Mouse (Mus musculus) hindbrain, postnatal 0 days (tissue): ENCODE measurements around the gene Cmtm4. TPM values are rescaled to one million over a fixed set of nuclear protein-coding genes. Genes with fewer than 3 reads are reported as not detected.
A peak's percentile ranks its signal among the peaks of the same experiment; 100 is the strongest.

Experiments used
- ATAC-seq: fragments of 200-750 bp; cut with Nextera tagmentation; 2 replicates; pipeline ENCODE4 v1.8.0; 2017; ENCODE audit warnings: mild to moderate bottlenecking, moderate TSS enrichment, moderate library complexity
- DNase-seq: peaks from one replicate; pipeline ENCODE4 v3.0.0-alpha.2; 2015; ENCODE audit warnings: low spot score
- H3K27ac ChIP-seq: fragments of 300-500 bp; sonication (generic); 2 replicates; pipeline ENCODE4 v1.5.1; 2014; ENCODE audit warnings: mild to moderate bottlenecking
- H3K27me3 ChIP-seq: fragments of 300-500 bp; sonication (generic); 2 replicates; pipeline ENCODE4 v1.6.1; 2014; ENCODE audit warnings: low read length, mixed read lengths; ENCODE audit not compliant: insufficient read depth
- H3K36me3 ChIP-seq: fragments of 300-500 bp; sonication (generic); 2 replicates; pipeline ENCODE4 v1.6.1; 2014; ENCODE audit warnings: low read length, mixed read lengths; ENCODE audit not compliant: insufficient read depth
- H3K4me1 ChIP-seq: fragments of 300-500 bp; sonication (generic); 2 replicates; pipeline ENCODE4 v1.6.1; 2014; ENCODE audit warnings: antibody characterized with exemption, low read length, mixed read lengths; ENCODE audit not compliant: insufficient read depth
- H3K4me2 ChIP-seq: fragments of 300-500 bp; sonication (generic); 2 replicates; pipeline ENCODE4 v1.6.1; 2014; ENCODE audit warnings: low read depth, mild to moderate bottlenecking, low read length, moderate library complexity, mixed read lengths
- H3K4me3 ChIP-seq: fragments of 300-500 bp; sonication (generic); 2 replicates; pipeline ENCODE4 v1.5.1; 2014; ENCODE audit warnings: low read length
- H3K9ac ChIP-seq: fragments of 300-500 bp; sonication (generic); replicated peaks from 2 replicates; pipeline ENCODE4 v1.6.1; 2014; ENCODE audit warnings: mild to moderate bottlenecking, low read length, moderate library complexity, mixed read lengths
- H3K9me3 ChIP-seq: fragments of 300-500 bp; sonication (generic); 2 replicates; pipeline ENCODE4 v1.6.1; 2016; ENCODE audit warnings: low read length, mixed read lengths
- CTCF ChIP-seq: IDR thresholded peaks from 2 replicates; pipeline ENCODE4 v1.5.1; 2016; ENCODE audit warnings: antibody characterized with exemption, control low read depth, low read depth
- WGBS: fragments of 180-500 bp; shearing (Covaris S2); extraction: QIAGEN DNeasy Blood & Tissue Kit; methylation state at CpG from one replicate; pipeline ENCODE4 v1.1.7; 2014; 5-methylcytosine and 5-hydroxymethylcytosine counted together
- polyA plus RNA-seq: library from polyadenylated mRNA; unstranded; fragments of >200 nt; fragmentation: Nextera tagmentation; extraction: Ambion mirVana; gene quantifications from 2 replicates; pipeline ENCODE4 v1.2.1, GENCODE M21; 2015
- total RNA-seq: library from RNA; depleted of rRNA; stranded (reverse); fragments of >200 nt; gene quantifications from 2 replicates; pipeline ENCODE4 v1.2.3, GENCODE M21; 2014

Gene Cmtm4
- total and polyA plus RNA-seq, 2 experiments from 2014 or later: 2.7 to 38.4 TPM

DNA sequence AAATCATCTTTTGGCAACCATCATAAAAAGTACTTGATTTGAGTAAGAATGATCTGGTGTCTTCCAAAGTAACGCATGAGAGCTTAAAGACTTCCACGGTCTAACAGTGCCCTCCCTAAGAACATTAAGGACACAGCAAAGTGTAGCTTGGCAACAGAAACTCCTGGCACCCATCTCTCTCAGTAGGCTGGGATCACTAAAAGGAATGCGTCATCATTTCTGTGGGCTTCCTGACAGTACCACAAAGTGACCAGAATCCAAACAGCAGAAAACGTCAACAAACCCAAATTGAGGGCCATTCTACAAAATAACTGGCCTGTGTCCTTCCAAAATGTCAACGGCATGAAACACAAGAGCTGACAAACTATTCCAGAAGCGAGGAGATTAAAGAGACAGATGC lies 25.5 kb downstream of the Cmtm4 start:
- H3K4me3 ChIP-seq: no peak overlapping the region
- 41% methylated on average over 6 of the region's 6 CpGs for WGBS
- 0 out of 2 replicates have a peak, but pooled peaks have one; percentile 50 for ATAC-seq
- H3K36me3 ChIP-seq: no peaks in the 10 kb centered on the region
- no peak for TF ChIP-seq CTCF
- no peak overlapping the region for H3K27ac ChIP-seq
- no peaks in the 10 kb centered on the region for H3K27me3 ChIP-seq
- peak; percentile 52 for DNase-seq
- H3K9me3 ChIP-seq: no peaks in the 10 kb centered on the region
- peaks cover 19% of the 10 kb centered on the region for H3K4me1 ChIP-seq
- no peak overlapping the region for H3K4me2 ChIP-seq
- H3K9ac ChIP-seq: no peak overlapping the region

DNA sequence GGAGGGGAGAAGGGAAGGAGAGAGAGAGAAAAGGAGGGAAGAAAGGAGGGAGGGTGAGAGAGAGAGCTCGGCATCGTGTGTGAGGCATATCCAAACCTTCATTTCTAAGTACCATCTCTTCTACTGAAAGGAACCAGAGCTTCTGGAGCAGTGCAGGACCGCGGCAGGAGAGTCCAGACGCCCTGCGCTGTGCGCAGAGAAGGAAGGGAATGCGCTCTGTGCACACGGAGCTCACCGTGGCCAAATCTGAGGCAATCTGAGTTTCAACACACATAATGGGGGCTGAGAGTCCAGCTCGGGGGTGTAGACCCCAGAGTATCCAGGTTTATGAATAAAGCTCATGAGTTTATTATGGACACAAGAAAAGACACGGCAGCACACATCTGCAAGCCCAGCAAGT lies 26.0 kb downstream of the Cmtm4 start:
- Histone ChIP-seq H3K4me1 (peaks cover 14% of the 10 kb centered on the region), H3K27ac (peak overlapping the region; percentile 58; the same call in 1 of the 2 replicates), H3K9me3 (no peaks in the 10 kb centered on the region), H3K36me3 (no peaks in the 10 kb centered on the region), H3K27me3 (no peaks in the 10 kb centered on the region), H3K4me3 (no peak overlapping the region), H3K4me2 (no peak overlapping the region), H3K9ac (no peak overlapping the region)
- 71% methylated on average over 12 of the region's 12 CpGs for WGBS
- DNase-seq (no peak), ATAC-seq (0 out of 2 replicates have a peak, but pooled peaks have one; percentile 27)
- TF ChIP-seq CTCF: no peak

DNA sequence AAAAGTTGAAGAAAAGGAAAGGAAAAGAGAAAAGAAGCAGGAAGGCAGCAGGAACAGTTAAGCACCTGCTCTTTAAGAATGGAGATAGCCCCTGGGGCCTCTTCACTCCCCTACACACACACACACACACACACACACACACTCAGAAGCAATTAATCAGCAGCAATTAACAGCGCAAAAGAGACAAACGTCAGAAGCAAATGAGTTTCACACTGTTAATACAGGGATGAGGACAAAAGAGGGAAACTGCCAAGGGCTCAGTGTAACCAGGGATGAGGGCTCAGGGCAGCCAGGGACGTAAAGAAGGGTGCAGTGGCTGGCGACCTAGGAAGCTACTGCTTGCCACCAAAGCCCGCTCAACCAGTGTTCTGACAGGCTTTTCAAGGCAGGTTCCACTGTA lies 28.2 kb downstream of the Cmtm4 start:
- no peaks in the 10 kb centered on the region for H3K36me3 ChIP-seq
- no peaks in the 10 kb centered on the region for H3K9me3 ChIP-seq
- ATAC-seq (peak; percentile 43), DNase-seq (peak; percentile 56)
- H3K27me3 ChIP-seq: no peaks in the 10 kb centered on the region
- no peak overlapping the region for H3K4me2 ChIP-seq
- WGBS: 31% methylated on average over 5 of the region's 5 CpGs
- no peak for TF ChIP-seq CTCF
- H3K4me3 ChIP-seq: no peak overlapping the region
- no peak overlapping the region for H3K9ac ChIP-seq
- no peak overlapping the region for H3K27ac ChIP-seq
- peaks cover 14% of the 10 kb centered on the region for H3K4me1 ChIP-seq

DNA sequence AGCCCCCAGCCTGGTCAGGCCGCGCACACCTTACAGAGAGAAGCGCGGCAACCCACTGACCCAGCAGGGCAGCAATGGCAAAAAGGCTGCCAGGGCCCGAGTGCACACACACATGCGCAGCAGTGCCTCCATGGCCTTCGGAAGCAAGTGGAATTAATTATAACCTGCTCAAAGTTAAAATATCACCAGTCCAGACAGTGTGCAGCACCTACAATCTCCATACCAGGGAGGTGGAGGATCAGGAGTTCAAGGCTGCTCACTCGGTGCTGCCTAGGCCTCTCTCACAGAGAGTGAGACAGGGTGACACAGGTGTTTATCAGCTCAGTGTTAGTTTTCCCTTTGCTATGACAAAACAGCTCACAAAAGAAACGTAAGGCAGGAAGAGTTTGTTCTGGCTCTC lies 29.9 kb downstream of the Cmtm4 start:
- no peaks in the 10 kb centered on the region for H3K27me3 ChIP-seq
- no peak overlapping the region for H3K9ac ChIP-seq
- no peak overlapping the region for H3K27ac ChIP-seq
- no peak for TF ChIP-seq CTCF
- H3K4me2 ChIP-seq: no peak overlapping the region
- H3K9me3 ChIP-seq: no peaks in the 10 kb centered on the region
- WGBS: 82% methylated on average over 9 of the region's 9 CpGs
- no peak overlapping the region for H3K4me3 ChIP-seq
- peaks cover 14% of the 10 kb centered on the region for H3K4me1 ChIP-seq
- H3K36me3 ChIP-seq: no peaks in the 10 kb centered on the region
- DNase-seq: no peak
- no peak for ATAC-seq

DNA sequence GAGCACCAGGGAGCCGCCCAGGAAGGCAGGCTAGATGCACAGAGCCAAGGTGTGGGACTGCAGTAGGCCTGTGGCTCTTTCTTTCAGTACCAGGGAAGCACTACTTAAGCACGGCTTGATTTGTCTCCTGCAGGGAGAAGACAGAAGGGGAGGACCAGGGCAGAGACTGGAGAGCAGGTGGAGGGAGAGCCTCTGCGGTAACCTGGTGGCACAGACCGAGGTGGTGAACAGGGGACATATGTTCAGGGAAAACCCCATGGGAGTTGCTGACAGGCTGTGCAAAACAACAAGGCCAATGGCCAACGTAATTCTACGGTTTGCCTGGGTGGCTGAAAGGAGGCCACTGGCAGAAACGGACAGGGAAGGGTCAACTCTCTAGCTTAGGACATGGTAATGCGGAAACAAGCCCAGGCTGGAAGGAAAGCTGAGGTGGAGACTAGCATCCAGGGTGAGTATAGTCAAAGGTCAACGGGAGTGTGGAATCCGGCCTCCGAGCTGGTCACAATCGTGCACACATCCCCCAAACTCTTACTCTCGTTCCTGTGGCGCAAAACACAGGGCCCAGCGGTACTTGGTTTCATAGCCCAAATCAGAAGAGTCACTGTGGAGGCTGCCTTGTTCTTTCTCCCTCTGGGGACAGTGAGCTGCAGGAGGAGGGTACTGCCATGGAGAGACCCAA lies 35.7 kb downstream of the Cmtm4 start:
- ATAC-seq: 0 out of 2 replicates have a peak, but pooled peaks have one; percentile 27
- Histone ChIP-seq H3K36me3 (peaks cover under 1% of the 10 kb centered on the region; the same call in 1 of the 2 replicates), H3K4me2 (no peak overlapping the region), H3K27me3 (no peaks in the 10 kb centered on the region), H3K4me1 (peaks cover 10% of the 10 kb centered on the region; the same call in 1 of the 2 replicates), H3K27ac (0 out of 2 replicates have a peak overlapping the region, but pooled peaks have one; percentile 11), H3K4me3 (no peak overlapping the region), H3K9me3 (no peaks in the 10 kb centered on the region), H3K9ac (no peak overlapping the region)
- no peak for TF ChIP-seq CTCF
- DNase-seq: no peak
- 49% methylated on average over 15 of the region's 15 CpGs for WGBS

DNA sequence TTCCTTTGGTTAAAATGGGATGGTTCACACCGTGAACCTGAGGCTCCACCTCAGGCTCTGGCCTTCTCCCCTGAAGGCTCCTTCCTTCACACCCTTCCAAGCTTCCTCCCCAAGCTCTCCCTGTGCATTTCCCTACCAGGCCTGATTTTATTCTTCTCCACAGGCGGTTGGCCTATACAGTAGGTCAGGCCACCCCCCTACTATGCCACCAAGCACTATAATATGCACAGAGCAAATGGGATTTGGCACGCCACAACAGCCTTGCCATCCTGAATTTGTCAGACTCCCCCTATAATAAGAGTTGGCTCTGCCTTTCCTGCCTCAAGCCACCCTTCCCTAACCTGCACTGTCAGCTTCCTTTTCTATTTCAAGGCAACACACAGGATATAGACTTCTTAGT lies 37.0 kb downstream of the Cmtm4 start:
- H3K27ac ChIP-seq: no peak overlapping the region
- TF ChIP-seq CTCF: no peak
- no peak for DNase-seq
- 52% methylated on average over 3 of the region's 3 CpGs for WGBS
- peaks cover 10% of the 10 kb centered on the region; the same call in 1 of the 2 replicates for H3K4me1 ChIP-seq
- H3K9me3 ChIP-seq: no peaks in the 10 kb centered on the region
- peaks cover 11% of the 10 kb centered on the region; the same call in 1 of the 2 replicates for H3K36me3 ChIP-seq
- no peak overlapping the region for H3K9ac ChIP-seq
- H3K4me3 ChIP-seq: no peak overlapping the region
- no peaks in the 10 kb centered on the region for H3K27me3 ChIP-seq
- H3K4me2 ChIP-seq: no peak overlapping the region
- no peak for ATAC-seq

DNA sequence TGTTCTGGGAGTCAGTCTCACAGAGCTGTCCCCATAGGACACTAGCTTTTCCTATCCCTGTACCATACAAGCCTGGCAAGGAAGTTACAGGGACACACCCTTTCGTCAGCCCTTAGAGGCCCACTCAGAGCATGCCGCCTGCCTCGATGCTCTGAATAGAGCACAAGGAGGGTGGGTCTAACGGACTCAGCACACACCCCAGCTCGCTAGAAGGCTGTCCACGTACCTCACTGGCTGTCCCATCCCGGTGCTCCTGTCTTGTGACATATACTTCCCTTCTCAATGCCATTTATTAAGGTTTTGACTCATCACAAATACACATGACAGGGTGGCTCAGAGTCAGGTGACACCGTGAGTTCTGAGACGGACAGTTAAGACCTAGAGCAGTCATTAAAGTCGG lies 41.1 kb downstream of the Cmtm4 start:
- no peak overlapping the region for H3K4me3 ChIP-seq
- H3K27ac ChIP-seq: no peak overlapping the region
- no peak for ATAC-seq
- no peak for DNase-seq
- TF ChIP-seq CTCF: no peak
- peaks cover under 1% of the 10 kb centered on the region; the same call in 1 of the 2 replicates for H3K4me1 ChIP-seq
- no peak overlapping the region for H3K9ac ChIP-seq
- no peak overlapping the region for H3K4me2 ChIP-seq
- H3K27me3 ChIP-seq: no peaks in the 10 kb centered on the region
- H3K36me3 ChIP-seq: peaks cover 11% of the 10 kb centered on the region; the same call in 1 of the 2 replicates
- no peaks in the 10 kb centered on the region for H3K9me3 ChIP-seq
- 91% methylated on average over 10 of the region's 10 CpGs for WGBS
